Mouse (Mus musculus) brain, embryonic 18.5 days (tissue): ENCODE data around the gene Pear1.
"Not testable (repeated sequence)": the region's sequence is repeated elsewhere in the genome, so short reads cannot be mapped to it uniquely, and the experiment has no call there.

Source experiments
- DNase-seq: peaks from one replicate; pipeline ENCODE4 v3.0.0-alpha.2; 2012; ENCODE audit warnings: low read depth, low spot score

Pear1 gene

DNA sequence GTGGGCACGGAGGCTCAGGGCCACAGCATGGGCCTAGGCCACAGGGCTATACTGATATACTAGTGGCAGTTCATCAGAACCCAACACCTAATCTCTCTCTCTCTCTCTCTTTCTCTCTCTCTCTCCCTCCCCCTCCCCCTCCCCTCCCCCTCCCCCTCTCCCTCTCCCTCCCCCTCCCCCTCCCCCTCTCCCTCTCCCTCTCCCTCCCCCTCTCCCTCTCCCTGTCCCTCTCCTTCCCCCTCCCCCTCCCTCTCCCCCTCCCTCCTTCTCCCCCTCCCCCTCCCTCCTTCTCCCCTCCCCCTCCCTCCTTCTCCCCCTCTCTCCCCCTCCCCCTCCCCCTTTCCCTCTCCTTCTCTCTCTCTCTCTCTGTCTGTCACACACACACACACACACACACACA, at the start of gene Pear1:
Gene Pear1 (minus strand): TSS at position 101 of the 400 bp plus-strand sequence.
- not testable (repeated sequence) for DNase-seq

DNA sequence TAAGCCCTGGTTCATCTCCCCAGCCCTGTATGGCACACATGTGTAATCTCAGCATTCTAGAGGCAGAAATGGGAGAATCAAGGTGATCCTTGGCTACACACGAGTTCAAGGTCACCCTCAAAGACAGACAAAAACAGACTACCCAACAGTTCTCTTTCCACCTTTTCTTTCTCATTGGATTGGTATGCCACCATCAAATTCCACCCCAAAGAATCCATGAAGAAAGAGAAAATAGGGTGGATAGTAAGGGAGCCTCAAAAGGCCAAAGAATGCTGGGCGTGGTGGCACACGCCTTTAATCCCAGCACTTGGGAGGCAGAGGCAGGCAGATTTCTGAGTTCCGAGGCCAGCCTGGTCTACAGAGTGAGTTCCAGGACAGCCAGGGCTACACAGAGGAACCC, 40.0 kb upstream of the Pear1 start:
- not testable (repeated sequence) for DNase-seq

DNA sequence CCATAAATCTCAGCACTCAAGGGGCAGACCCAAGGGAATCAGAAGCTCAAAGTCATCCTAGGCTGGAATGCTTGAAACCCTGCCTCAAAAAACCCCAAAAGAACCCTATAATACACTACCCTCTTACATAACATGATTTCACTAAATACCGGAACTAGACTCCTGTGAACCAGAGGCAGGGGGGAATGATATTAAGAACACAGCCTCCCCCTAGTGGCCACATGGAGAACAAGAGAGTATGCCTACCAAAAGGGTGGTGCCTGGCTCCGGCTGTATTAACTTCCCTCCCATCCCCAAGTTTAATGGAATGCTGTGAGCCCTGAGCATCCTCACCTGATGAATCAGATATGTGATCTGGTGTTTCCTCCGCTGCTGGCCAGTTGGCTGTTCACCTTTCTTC, 35.7 kb upstream of the Pear1 start:
- no peak for DNase-seq

DNA sequence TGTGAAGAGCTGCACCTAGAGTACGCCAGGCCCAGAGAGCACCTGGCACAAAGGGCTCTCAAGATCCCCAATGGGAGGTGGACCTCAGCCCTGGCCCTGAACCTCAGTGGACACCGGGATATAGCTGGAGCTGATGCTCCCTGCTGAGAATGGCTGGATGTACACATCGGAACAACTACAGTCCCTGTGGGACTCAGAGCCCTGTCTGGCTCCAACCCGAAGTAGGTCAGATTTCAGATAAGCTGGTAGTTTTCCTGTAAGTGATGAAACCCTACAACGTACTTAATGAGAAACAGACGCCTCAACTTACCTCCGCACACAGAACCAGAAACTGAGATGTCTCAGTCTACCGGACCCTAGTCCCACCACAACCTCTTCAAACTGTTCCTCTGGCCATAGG, 33.6 kb upstream of the Pear1 start:
- no peak for DNase-seq

DNA sequence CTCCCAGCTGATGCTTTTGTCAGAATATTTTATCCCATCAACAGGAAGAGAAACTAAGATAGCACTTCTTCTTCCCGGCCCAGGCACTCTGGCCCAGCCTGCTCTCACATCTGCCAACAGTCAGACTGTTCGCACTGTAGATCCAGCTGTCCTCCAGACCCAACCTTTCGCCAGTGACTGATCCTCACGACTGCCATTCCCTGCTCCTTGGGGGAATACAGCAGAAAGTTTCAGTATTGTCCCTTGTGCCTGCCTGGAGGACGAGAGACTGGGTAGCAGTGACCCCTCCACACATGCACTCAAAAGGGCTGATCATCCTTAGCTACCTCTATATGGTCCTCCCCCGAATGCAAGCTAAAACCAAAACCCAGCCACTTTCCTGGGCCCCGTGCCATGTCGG, 31.8 kb upstream of the Pear1 start:
- DNase-seq = no peak

DNA sequence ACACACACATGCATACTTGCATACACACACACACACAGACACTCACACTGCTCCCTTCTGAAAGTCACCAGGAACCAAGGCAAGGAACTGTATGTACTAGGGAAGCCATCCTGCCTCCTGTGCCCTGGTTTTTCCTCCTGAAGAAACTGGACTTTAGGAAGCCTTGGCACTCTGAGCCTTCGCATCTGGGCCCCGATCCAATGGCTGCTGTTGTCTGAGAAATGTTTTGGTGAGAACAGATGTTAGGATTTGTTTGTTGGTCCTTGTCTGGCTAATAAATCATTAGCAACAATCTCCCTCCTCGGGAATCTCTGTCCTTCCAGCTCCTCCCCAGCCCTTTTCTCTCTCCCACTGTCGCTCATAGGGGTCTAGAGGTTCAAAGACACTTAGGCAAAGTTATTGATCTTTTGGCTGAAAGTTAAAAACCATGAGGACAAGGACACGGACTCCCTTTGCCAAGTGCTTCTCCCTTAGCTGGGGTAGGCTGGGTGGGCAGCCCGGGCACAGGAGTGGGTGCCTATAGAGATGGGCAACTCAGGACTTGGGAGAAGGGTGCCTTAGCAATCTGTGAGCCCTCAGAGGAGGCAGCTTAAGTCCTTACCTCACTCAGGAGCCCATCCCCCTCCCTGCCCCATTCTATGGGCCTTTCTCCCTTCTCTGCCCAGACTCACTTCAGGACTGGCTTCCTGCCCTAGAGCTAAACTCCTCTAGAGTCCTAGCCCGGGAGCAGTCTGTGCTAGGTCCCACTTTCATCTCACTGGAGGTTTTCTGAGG, 30.9 kb upstream of the Pear1 start:
- no peak for DNase-seq

DNA sequence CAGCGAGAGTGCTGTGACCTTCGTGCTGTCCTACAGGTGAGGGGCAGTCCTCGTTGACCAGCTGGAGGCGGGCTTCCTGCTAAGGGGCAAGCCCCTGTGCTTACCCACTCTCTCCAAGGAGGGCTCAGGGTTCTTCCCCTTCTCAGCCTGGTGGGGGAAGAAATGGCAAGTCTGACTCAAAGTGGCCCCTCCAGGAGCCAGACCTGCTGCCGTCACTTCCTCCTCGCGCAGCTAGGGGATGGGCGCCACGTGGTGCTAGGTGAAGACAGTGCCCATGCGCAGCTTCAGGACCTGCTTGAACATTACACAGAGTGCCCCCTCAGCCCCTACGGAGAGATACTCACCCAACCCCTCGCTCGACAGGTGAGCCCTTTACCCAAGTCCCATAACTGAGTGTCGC, 25.0 kb upstream of the Pear1 start:
- no peak for DNase-seq

DNA sequence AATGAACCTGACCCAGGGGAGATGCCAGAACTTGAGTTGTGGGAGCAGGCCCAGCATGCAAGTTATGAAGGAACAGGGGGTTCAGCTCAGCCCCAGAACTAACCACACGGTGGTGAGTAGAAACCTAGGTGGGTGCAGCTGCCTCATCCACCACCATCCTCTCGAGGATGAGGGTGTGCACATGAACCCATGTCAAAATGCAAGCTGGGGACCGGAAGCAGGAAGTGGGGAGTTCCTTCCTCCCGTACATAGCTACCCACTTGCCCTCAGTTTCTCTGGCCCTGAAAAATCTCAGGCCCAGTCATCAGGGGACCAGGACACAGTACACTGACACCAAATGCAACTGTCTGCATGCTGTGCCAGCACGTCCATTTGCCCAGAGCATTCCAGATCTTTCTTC, 23.6 kb upstream of the Pear1 start:
- no peak for DNase-seq

DNA sequence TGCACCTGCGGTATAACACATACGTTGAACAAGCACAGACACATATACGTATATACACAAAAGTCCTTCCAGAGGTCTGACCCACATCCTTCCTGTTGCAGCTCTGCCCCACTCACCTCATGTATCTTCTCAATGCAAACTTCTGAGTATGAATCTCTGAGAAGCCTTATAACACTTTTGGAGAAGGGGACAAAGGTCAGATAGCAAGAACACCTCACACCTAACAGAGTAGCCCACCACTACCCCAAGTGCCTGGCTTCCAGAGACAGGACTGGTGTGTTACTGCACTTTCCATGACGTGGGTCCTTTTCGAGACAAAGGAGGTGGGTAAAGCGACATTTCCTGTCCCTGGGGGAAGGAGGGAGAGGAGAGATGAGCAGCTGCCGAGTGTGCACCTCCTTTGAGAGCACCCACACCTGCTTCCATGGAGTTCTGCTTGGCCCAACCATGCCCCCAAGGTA, 22.6 kb upstream of the Pear1 start, which contains the start of gene Sh2d2a:
Gene Sh2d2a (plus strand): TSS at position 106 of the 461 bp plus-strand sequence.
- no peak for DNase-seq

DNA sequence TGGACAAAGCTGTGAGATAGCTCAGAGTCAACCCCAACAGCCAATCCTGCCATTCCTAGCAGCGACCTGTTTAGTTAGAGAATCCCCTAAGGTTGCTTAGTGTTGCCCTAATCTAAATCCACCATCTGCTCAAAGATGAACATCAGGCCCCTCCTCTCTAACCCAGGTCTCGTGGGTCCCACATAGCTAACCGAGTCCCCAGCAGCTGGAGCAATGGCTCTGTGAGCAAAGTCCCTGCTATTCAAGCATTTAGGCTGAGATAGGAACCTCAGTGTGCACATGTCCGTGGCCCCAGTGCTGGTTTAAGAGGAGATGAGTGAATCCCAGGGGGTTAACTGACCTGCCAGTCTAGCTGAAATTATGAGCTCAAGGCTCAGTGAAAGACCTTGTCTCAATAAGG, 22.1 kb upstream of the Pear1 start:
- DNase-seq = no peak

DNA sequence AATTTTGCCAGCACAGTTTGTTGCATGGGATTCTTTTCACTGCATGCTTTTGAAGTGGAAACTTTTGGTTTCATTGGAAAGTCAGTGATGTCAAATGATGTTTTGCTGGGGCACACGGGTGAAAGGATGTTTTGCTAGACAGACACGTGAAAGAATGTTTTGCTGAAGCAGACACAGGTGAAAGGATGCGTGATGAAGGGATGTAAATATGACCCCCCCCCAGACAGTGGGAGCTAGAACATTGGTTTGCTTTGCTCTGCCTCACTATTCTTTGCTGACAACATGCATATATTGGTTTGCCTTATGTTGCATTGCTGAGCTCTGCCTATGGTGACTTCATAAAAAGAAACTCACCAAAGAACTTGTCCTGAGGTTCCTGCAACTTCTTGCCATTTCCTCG, 20.9 kb upstream of the Pear1 start:
- DNase-seq = no peak

DNA sequence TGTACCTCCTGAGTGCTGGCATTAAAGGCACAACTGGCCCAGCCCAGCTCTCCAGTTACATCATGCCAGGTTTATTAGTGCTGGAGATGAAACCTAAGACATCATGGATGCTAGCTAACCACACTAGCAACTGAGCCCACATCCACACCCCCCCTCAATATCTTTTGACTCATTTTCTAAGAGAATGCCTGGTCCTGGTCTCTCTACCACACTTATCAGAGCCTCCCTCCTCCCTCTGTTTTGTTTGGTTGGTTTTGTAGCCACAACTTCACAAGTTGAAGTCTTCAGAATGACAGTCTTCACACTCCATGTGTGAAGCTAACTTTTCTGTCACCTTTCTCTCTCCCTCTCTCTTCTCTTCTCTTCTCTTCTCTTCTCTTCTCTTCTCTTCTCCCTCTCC, 16.8 kb upstream of the Pear1 start:
- DNase-seq = no peak

DNA sequence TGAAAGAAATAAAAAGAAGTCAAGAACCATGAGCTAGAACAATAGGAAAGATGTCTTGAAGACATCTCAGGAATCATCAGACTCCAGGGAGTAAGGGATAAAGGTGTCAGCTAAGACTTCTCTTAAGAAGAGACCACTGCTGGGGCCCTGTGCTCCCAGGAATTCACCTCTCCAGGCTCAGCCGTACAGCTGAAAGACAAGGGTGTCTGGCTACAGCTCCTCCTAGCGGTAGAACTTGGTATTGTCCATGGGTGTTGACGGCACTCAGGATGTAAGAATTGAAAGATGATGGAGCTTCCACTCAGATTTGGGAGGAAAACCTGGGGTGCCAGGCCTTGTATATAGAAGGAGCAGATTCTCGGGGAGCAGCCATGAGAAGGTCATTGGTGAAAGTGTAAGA, 14.5 kb upstream of the Pear1 start:
- no peak for DNase-seq

DNA sequence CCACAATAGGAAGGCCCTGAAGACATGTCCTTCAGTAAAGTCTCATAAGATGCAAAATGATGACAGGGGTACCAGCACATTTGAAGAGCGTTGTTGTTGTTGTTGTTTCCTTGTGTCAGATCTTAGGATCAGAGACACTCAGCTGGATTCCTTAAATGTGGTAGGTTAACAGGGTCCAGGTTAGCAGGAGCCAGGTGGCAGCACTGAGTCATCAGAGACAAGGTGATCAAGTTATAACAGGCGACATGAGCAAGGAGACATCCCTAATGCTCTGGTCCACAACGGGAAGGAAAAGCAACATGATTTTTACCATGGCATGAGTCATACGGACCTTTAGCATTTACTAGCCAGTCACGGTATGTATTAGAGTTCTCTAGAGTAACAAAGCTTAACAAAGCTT, 9.4 kb upstream of the Pear1 start:
- no peak for DNase-seq

DNA sequence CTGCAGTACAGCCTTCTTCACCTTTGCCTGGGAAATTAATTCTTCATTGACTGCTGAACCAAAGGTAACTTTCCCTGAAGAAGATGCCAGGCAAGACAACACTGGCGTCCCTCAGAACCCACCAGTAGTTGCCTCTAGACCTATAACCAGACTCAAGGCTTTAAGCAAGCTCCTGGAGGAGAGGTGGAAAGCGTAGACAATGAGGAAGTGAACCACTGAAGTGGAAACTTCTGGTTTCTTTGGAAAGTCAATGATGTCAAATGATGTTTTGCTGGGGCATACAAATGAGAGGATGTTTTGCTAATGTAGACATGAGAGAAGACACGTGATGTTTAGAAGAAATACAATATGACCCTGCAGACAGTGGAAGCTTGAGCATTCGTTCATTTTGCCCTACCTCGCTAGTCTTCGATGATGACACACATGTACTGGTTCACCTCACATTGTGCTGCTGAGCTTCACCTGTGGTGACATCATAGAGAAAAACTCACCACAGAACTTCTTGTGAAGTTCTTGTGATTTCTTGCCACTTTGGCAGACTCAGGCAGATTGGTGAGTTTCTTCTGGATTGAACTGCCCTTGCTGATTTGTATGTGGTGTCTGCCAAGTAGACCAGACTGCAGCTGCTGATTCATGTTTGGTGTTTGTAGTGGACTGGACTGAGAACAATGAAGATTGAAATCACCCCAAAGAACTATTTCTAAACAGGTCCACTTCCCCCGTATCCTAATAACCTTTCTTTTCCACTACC, 8.2 kb upstream of the Pear1 start:
- DNase-seq = no peak

DNA sequence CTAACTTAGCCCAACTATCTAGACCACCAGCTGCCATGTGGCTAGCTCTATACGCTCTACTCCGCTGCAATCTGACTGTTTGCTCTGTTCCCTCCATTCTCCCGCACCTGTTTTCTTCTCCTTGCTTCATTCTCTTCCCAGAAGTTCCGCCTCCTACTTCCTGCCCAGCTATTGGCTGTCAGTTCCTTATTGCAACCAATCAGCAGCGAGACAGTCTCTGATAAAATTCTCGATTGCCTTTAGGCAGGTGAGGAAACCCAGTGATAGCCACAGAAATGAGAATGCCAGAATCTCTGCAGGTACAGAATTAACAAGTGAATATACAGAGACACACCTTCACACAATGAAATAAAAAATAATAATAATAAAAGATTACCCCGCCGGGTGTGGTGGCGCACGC, 4.9 kb upstream of the Pear1 start:
- no peak for DNase-seq

DNA sequence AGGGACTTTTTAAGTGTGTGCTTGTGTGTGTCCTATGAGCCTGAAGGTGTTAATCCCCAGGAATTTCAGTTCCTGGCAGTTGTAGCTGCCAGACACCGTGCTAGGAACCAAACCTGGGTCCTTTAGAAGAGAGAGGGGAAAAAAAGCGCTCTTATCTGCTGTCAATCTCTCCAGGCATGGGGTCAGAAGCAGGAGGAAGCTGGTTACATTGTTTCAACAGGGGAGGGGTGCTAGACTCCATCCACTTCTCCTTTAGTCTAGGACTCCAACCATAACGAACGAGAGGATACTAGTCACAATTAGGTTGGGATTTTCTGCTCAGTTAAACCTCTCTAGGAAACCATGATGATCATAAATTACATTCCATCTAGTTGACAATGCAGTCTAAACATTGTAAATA, 4.3 kb upstream of the Pear1 start:
- no peak for DNase-seq

DNA sequence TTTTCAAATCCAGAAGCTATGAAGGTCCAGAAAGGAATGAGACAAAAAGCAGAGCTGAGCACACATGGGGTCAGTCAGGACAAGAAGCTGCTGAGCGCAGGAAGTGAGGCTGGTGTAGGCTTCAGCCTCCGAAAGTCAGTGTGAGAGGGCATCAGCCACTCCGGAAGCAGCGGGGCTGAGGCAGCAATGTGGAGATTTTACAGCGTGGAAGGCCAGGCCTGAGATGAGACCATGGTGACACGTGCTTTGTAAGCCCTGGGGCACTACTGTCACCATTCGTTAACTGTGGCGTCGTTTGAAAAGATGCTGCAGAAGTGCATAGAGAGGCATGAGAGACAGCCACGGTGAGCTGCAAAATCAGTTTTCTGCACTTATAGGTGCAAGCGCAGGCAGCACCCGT, 5.9 kb downstream of the Pear1 start:
- no peak for DNase-seq

DNA sequence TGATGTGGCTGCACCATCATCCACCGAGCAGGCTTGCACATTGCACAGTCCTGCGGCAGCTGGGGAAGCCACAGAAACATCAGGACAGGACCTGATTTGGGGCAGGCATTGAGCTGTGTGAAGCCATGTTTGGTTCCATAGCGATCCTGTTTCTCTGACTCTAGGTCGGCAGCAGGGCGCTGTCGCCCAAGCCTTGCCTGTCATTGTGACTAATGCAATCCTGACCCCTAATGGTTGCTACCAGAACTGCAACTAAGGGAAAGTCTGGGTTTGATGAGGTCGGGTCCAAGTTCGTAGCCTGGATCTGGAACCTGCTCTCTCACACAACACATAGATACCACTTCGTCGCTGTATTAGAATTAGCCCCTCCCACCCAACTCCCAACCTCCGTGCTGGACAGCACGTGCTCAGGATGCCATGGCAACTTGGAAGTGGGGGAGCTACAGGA, 7.4 kb downstream of the Pear1 start:
- no peak for DNase-seq

DNA sequence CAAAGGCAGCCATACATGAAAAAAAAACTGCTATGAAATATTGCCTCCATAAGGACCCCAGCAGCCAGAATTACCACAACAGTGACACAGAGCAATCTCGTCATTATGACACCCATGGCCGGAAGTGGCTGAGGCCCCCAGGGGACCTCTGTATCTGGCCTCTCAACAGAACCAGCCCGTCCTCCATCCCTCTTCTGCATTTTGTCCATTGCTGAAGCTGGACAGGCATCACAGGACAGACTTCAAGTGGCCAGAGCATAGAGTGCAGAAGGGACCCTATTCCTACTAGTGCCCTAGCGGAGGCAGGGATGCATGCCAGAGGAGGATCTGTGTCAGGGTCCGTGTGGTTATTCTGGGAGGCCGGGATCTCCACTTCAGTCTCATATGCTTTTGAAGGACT, 7.9 kb downstream of the Pear1 start:
- DNase-seq = no peak

DNA sequence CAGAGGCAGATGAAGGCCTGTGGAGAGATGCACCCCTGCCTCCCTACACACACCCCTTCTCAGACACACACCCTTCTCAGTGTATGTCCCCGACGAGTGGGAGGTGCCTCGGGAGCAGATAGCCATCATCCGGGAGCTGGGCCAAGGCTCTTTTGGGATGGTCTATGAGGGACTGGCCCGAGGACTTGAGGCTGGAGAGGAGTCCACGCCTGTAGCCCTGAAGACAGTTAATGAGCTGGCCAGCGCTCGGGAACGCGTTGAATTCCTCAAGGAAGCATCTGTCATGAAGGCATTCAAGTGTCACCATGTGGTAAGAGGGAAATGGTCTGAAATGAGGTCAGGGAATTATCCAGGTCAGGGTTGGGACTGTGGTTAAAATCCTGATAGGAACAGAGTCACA, 11.2 kb downstream of the Pear1 start:
- DNase-seq = no peak

DNA sequence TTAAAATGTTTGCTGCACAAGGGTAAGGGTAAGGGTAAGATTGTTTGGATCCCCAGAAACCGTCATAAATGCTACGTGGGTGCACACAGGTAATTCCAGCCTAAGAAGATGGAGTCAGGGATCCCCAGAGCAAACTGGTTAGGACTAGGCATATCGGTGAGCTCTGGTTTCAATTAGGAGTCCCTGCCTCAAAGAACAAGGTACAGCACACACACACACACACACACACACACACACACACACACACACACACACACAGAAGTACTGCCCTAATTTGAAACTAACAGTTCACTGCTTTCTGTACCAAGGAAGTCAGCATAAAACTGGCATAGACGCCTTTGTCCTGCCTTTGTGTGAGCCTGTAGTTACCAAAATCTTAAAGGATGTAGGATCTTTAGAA, 11.7 kb downstream of the Pear1 start:
- DNase-seq = no peak

DNA sequence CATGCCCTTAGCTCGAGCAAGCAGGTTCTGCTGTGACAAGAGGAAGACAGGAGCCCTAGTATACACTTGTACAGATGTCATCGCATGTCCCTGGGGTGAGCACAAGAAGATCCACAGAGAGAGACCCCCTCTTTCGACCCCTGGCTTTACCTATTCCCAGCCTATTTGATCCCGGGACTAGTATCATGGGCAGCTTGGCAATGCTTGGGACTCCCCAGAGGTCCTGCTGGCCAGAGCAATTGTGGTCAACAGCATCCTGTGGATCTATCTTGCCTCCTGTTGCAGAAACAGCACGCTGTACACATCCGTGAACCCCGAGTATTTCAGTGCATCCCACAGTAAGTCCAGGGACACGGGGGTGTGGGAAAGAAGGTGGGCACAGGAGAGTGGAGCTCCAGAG, 12.8 kb downstream of the Pear1 start:
- DNase-seq = no peak
